Mouse (Mus musculus) liver, postnatal 0 days (tissue): ENCODE measurements around the gene Ddx43.

ENCODE experiments used
- CTCF ChIP-seq: sonication (generic); IDR thresholded peaks from 2 replicates; pipeline ENCODE4 v1.5.1; 2016; ENCODE audit warnings: antibody characterized with exemption, low read depth
- EP300 ChIP-seq: IDR thresholded peaks from 2 replicates; pipeline ENCODE4 v1.6.1; 2016; ENCODE audit warnings: antibody characterized with exemption, low read depth, mild to moderate bottlenecking

DNA sequence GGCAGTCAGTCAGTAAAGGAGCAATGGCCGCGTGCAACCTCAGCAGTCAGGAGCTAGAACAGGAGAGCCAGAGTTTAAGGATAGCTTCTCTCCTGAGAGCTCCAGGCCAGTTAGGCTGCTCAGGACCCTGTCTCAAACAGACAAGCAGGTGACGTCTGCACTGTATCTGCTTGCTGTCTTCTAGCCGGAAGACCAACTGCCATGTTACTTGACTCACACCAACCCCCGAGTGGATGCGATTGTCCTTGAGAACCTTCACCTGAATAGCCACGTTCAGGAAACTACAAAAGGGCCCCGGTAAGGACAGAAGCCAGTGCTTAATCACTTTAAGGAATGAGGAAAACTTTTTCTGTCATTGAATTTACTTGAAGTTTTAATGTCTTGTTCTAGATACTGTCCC lies 61.4 kb downstream of the Ddx43 start:
- no peak for TF ChIP-seq CTCF
- no peak for TF ChIP-seq EP300
